Mouse (Mus musculus): Measurements from ENCODE around the gene Tbc1d10c. TPM values are rescaled to one million over a fixed set of nuclear protein-coding genes. Genes with fewer than 3 reads are reported as not detected.
"Not testable (repeated sequence)": the region's sequence is repeated elsewhere in the genome, so short reads cannot be mapped to it uniquely, and the experiment has no call there.

Gene Tbc1d10c
- total RNA-seq, 2 experiments from 2014 or later = 1.0 to 1.1 TPM

DNA sequence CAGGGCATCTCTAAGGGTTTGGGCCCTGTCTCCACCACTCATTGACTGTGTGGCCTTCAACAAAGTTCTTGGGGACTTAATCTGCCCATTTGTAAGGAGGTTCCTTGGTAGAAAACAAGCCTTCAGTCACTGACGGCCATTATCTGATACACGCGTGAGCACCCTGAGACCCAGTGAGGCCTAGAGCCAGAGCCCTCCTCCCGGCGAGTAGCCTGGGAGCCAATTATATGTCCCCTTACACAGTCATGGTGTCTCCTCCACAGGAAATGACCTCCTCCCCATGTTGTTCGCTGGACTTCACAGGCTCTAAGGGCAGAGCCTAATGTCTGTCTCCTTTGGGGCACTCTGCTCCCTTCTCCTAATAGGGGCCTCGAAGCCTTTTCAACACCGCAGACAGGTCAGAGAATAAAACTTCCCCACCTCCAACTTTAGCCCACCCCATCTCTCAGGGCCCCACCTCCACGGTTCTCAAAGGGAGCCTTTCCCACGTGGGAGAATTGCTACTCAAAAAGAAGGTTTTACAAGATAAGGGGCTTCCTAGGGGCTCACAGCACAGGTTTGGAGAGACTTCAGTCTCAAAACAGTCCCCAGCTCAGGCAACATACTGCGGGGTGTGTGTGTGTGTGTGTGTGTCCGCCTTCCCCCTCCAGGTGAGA is 44.6 kb downstream of the Tbc1d10c start:
- no peak for DNase-seq (ENCODE audit: low spot score in 2 of 2)

DNA sequence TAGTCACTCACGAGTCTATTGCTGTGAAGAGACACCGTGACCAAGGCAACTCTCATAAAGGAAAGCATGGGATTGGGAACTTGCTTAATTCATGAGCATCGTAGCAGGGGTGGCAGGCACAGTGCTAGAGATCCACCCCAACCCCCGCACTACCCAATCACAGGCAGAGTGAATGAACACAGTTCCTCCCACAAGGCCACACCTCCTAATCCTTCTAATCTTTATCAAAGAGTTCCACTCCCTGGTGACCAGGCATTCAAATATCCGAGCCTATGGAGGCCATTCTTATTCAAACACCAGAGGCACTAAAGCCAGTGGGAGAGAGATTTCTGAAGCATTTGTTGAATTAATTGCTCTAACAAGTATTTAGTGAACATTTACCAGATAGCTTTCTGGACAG is 45.1 kb downstream of the Tbc1d10c start:
- DNase-seq (ENCODE audit: low spot score in 2 of 2) = no peak

DNA sequence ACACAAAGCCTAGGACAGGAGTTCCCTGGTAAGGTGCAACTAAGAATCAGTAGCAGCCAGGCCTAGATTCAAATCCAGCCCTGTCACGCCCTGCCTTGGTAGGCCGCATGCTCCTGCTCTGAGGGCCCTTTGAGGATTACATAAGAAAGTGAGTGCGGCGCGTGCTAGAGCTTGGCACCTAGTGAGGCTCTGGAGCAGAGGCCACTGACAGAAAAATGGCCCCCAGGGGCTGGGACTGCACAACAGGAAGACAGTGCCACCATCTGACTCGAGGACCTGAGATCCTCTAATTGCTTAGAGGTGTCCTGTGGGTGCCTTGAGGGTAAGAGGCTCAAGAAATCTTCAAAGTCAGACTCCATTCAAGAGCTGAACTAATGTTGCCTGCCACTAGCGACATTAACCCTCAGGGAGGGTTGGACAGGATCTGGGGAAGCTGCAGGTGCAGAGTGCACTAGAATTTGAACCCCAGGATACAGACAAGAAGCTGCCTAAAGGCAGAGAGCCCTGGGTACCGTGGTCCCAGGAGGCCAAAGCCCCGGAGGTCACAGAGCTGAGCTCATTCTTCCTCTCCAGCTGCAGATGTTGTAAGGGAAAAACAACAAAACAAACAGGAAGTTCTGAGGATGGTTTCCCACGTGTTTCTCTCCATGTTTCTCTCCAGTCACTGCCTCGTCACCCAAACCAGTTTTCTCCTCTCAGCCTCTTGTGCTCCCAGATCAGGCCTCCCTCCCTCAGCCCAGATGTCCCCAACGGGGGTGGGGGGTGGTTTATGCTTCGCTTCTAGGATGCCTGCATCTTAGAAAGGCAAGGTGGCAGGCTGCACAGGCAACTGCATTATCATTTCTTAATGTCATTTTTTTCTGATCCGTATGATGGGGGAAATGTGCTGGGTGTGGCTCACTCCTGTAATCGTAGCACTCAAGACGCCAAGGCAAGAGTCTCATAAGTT is 46.3 kb downstream of the Tbc1d10c start:
- no peak for DNase-seq (ENCODE audit: low spot score in 2 of 2)

DNA sequence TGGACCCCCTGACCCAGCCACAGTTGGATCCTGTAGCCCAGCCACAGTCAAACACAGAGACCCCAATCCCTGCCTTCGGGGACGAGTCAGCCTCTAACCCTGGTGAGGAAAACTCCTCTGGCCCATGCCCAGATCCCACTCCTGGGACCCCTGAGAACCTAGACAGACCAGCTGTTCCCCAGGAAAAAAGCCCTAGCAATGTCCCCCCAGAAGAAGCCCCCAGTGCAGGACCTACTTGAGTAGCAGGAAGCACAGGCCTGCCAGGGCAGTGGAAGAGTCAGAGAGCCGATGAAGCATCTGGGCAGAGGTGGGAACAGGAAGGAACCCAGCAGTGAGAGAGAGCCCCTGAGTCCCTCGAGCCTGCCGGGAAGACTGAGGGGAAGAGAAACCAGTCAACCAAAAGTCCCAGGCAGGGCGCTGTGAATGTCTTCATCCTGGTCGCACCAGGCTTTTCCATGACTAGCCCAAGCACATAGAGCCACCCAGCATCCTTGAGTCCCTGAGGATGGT is 47.3 kb downstream of the Tbc1d10c start, which contains the start of gene Cabp4:
Gene Cabp4 (minus strand): TSS at position 275 of the 510 bp plus-strand sequence.
- DNase-seq (ENCODE audit: low spot score in 2 of 2) = no peak

DNA sequence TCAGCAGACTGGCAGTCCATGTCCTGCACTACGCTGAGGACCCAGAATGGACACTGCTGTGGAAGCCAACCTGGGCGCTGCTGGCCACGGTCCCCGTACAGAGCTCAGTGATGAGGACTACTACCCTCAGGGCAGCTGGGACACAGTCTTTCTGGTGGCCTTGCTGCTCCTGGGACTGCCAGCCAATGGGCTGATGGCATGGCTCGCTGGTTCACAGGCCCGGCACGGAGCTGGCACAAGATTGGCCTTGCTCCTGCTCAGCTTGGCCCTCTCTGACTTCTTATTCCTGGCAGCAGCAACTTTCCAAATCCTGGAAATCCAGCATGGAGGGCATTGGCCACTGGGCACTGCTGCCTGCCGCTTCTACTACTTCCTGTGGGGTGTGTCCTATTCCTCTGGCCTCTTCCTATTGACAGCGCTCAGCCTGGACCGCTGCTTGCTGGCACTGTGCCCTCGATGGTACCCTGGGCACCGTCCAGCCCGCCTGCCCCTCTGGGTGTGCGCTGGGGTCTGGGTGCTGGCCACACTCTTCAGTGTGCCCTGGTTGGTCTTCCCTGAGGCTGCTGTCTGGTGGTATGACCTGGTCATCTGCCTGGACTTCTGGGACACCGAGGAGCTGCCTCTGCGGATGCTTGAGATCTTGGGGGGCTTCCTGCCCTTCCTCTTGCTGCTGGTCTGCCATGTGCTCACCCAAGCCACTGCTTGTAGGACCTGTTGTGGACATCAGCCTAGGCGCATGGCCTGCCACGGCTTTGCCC is 48.5 kb downstream of the Tbc1d10c start:
- no peak for DNase-seq (ENCODE audit: low spot score in 2 of 2)

DNA sequence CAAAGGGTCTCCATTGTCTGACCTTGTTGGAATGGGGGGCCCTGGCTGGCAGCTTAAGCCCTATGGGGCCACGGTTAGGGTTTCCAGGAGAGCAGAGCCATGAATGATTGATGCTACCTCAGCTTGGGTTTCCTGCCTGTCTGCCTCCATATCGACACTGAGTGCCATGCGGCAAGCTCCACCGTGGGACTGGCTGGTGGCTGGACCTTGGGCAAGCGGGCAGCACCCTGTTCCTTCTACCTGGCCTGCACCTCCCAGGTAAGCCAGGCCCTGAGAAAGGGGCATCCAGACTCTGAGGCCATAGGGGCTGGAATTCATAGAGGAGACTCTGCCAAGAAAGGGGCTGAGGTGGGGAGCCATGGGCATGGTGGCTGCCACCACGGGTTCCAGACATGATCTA is 50.9 kb downstream of the Tbc1d10c start:
- DNase-seq (ENCODE audit: low spot score in 2 of 2) = no peak

DNA sequence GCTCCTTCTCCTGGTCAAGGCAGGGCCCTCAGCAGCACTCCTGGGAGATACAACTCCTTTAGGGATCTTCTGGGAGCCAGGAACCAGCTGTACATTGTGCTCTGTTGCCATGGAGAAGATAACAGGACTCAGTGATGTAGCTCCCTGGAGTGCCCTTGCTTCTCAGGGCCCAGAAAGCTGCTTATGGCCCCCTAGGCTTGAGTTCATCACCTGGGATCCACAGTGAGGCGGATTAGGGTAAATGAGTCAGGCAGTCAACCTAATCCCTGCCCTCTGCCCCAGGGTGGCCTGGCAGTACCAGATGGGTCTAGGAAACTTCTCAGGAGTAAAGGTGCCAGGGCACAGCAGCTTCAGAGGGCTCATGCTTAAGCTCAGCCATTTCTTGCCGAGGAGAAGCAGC is 51.6 kb downstream of the Tbc1d10c start, which contains the start of gene Gpr152:
Gene Gpr152 (plus strand): TSS at position 342 of the 400 bp plus-strand sequence.
- no peak for DNase-seq (ENCODE audit: low spot score in 2 of 2)

DNA sequence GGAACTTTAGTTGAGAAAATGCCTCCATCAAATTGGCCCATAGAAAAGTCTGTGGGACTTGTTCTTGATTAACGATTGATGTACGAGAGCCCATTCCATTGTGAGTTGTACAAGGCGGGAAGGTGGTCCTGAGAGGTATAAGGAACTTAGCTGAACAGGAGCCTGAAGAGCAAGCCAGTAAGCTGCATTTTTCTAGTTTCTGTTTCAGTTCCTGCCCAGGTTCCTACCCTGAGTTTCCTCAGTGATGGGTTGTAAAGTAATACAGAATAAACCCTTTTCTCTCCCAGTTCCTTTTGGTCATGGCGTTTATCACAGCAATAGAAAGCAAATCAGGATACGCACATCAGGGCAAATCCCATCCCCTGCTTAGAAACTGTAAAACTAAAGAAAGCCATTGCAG is 53.2 kb downstream of the Tbc1d10c start:
- no peak for DNase-seq (ENCODE audit: low spot score in 2 of 2)

DNA sequence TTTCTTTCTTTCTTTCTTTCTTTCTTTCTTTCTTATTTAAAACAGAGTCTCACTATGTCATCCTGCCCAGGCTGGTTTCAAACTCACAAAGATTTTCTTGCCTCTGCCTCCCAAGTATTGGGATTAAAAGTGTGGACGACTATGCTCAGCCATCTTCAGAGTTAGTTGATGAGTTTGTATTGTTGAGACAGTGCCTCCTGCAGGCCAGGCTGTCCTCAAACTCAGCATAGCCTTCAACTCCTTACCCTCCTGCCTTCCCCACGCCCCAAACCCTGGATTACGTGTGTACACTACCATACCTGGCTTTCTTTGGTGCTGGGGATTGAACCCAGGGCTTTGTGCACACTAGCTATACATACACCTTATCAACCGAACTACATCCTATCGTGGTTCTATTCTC is 54.6 kb downstream of the Tbc1d10c start:
- DNase-seq (ENCODE audit: low spot score in 2 of 2) = no peak

DNA sequence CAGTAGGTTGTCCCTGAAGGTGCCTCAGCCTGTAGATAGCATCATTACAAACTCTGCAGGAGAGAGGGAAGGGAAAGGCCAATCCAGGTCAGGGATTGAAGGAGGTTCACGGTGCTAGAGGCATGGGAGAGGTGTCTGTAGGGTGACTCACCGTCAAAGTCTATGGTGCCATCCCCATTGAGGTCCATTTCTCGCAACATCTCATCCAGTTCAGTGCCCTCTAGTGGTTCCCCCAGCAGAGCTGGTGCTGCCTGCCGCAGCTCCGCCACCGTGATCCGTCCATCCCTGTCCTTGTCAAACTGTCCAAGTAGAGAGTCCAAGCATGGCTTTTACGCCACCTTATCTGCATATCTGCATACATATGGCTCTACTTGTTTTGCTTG is 55.1 kb downstream of the Tbc1d10c start:
- DNase-seq (ENCODE audit: low spot score in 2 of 2) = not testable (repeated sequence)

DNA sequence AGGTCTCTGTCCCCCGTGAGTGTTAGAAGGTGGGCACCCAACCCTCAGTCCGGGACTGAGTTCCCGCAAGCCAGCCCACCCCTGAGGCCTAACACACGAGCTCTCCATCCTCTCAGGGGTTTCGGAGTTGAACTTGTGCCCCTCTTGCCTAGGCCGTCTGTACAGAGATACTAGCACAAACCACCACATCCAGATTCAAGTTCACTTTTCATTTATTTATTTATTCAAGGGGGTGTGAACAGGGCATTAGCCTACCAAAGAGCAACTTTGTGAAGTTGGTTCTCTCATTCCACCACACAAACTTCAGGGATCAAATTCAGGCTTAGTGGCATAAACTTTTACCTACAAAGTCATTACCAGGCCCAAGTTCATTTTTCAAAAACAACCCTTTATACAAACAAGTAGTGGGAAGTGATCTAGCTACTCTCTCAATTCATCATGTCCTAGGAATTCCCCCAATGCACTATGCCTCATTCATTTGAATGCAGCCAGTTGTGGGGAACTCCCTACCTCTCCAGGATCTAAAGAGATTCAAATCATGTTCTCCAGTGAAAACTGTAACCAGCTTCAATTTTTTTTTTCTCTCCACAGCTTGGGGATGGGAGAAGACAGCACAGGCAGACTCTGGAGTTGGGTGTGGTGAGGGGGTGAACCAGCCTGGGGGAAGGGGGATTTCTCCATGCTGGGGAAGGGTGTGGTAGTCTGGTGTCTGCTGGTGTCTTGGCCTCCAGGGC is 55.7 kb downstream of the Tbc1d10c start:
- not testable (repeated sequence) for DNase-seq (ENCODE audit: low spot score in 2 of 2)

DNA sequence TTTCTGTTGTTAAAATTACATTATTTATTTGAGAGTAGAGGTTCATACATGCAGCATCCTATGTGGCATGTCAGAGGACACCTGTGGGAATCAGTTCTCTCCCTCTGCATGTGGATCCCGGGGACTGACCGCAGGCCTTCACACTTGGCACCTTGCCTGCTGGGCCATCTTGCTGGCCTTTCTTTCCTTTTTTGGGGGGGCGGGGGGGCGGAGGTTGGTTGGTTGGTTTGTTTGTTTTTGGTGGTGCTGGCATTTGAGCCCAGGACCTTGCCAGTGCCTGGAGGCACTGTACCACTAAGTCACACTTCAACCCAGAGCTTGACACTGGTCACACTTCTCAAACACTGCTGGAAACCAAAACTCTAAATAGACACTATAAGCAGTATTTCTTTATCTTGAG is 56.7 kb downstream of the Tbc1d10c start:
- DNase-seq (ENCODE audit: low spot score in 2 of 2) = no peak

Small RNAs within 50 kb of the gene (microRNA-seq; reads per million reads assigned to microRNA genes)
- 0 reads per million in 2 experiments for gene Gm26115

Other genes with a start within 250 kb of the Tbc1d10c start
- gene Aldh3b3, start 232.6 kb downstream of the Tbc1d10c start, total RNA-seq (2021) = under 1 TPM in 1 of 2 experiments, not detected in 1; 0.23 TPM
- 1 to 10 TPM; 1.1 to 1.3 TPM for gene Aldh3b2, start 219.0 kb downstream of the Tbc1d10c start, total RNA-seq (2021)
- gene Acy3, start 204.7 kb downstream of the Tbc1d10c start, total RNA-seq (2021) = 1 to 10 TPM; 2.6 to 5.2 TPM
- gene Tbx10, start 198.5 kb downstream of the Tbc1d10c start, total RNA-seq (2021) = not detected
- gene Nudt8, start 190.7 kb downstream of the Tbc1d10c start, total RNA-seq (2021) = 10 to 100 TPM in 1 of 2 experiments, 1 to 10 TPM in 1; 8.9 to 10.8 TPM
- gene Gm49405, start 190.7 kb downstream of the Tbc1d10c start, total RNA-seq (2021) = 1 to 10 TPM; 1.0 to 1.5 TPM
- gene Doc2g, start 188.0 kb downstream of the Tbc1d10c start, total RNA-seq (2021) = 1 to 10 TPM; 3.5 to 4.9 TPM
- gene Ndufv1, start 178.5 kb downstream of the Tbc1d10c start, total RNA-seq (2021) = 100 to 1,000 TPM; 265 to 266 TPM
- 100 to 1,000 TPM; 353 to 399 TPM for gene Gstp1, start 153.3 kb downstream of the Tbc1d10c start, total RNA-seq (2021)
- 10 to 100 TPM; 40.5 to 55.2 TPM for gene Gstp2, start 145.3 kb downstream of the Tbc1d10c start, total RNA-seq (2021)
- not detected for gene Gstp3, start 131.7 kb downstream of the Tbc1d10c start, total RNA-seq (2021)
- gene Cabp2, start 109.7 kb downstream of the Tbc1d10c start, total RNA-seq (2021) = not detected
- gene Cdk2ap2, start 94.1 kb downstream of the Tbc1d10c start, total RNA-seq (2021) = 10 to 100 TPM; 33.6 to 37.3 TPM
- gene Pitpnm1, start 91.3 kb downstream of the Tbc1d10c start, total RNA-seq (2021) = 100 to 1,000 TPM; 210 to 214 TPM
- gene Aip, start 65.4 kb downstream of the Tbc1d10c start, total RNA-seq (2021) = 100 to 1,000 TPM; 121 to 126 TPM
- gene Gpr152, start 51.5 kb downstream of the Tbc1d10c start, total RNA-seq (2021) = under 1 TPM; 0.12 TPM
- gene Cabp4, start 47.3 kb downstream of the Tbc1d10c start, total RNA-seq (2021) = under 1 TPM; 0.26 to 0.63 TPM
- 10 to 100 TPM; 77.9 to 81.3 TPM for gene Coro1b, start 42.7 kb downstream of the Tbc1d10c start, total RNA-seq (2021)
- gene Ptprcap, start 37.7 kb downstream of the Tbc1d10c start, total RNA-seq (2021) = 1 to 10 TPM; 1.3 to 2.3 TPM
- gene Rps6kb2, start 27.9 kb downstream of the Tbc1d10c start, total RNA-seq (2021) = 10 to 100 TPM; 32.5 to 34.5 TPM
- 1 to 10 TPM; 5.1 to 9.2 TPM for gene Carns1, start 15.8 kb downstream of the Tbc1d10c start, total RNA-seq (2021)
- 100 to 1,000 TPM; 303 to 333 TPM for gene Ppp1ca, start 781 bp upstream of the Tbc1d10c start, total RNA-seq (2021)
- gene Rad9a, start 10.4 kb upstream of the Tbc1d10c start, total RNA-seq (2021) = 10 to 100 TPM in 1 of 2 experiments, 1 to 10 TPM in 1; 7.2 to 10.1 TPM
- gene Clcf1, start 23.0 kb upstream of the Tbc1d10c start, total RNA-seq (2021) = 1 to 10 TPM; 1.5 to 1.9 TPM
- not detected for gene AC109138.7, start 23.1 kb upstream of the Tbc1d10c start, total RNA-seq (2021)
- 10 to 100 TPM; 13.4 to 18.2 TPM for gene Pold4, start 40.6 kb upstream of the Tbc1d10c start, total RNA-seq (2021)
- gene Ssh3, start 77.9 kb upstream of the Tbc1d10c start, total RNA-seq (2021) = 10 to 100 TPM; 49.2 to 52.4 TPM
- gene Ankrd13d, start 91.9 kb upstream of the Tbc1d10c start, total RNA-seq (2021) = 10 to 100 TPM; 67.2 to 71.2 TPM
- gene Grk2, start 114.9 kb upstream of the Tbc1d10c start, total RNA-seq (2021) = 100 to 1,000 TPM; 224 to 230 TPM
- gene Kdm2a, start 207.0 kb upstream of the Tbc1d10c start, total RNA-seq (2021) = 10 to 100 TPM; 74.0 to 77.0 TPM
- gene Rhod, start 248.1 kb upstream of the Tbc1d10c start, total RNA-seq (2021) = 1 to 10 TPM in 1 of 2 experiments, under 1 TPM in 1; 0.59 to 1.3 TPM